Mouse (Mus musculus): ENCODE measurements at regions not wholly inside any gene's neighbourhood (a gene's known extent, or its start where the extent isn't known, plus 50 kb on each side); places are given as distances from the start of the nearest gene placed in this dataset.

- no peak overlapping the region for H3K4me3 ChIP-seq (ENCODE audit: control insufficient read depth in 1 of 2, insufficient read depth in 1 of 2, low read depth in 1 of 2, low read length in 2 of 2)
- peaks cover under 1 to 3% of the 10 kb centered on the region in 2 experiments; a peak in 2 of 4 replicates for H3K4me1 ChIP-seq (ENCODE audit: control insufficient read depth in 2 of 2, insufficient read depth in 2 of 2, low read length in 2 of 2)
- no peak overlapping the region for H3K4me2 ChIP-seq (ENCODE audit: low read length)
- H3K36me3 ChIP-seq (ENCODE audit: control insufficient read depth, insufficient read depth, low read length) = no peaks in the 10 kb centered on the region
- WGBS = 84% methylated on average over 8 of the region's 8 CpGs
- H3K27ac ChIP-seq (replicated peaks in 1 of 2; ENCODE audit: control insufficient read depth in 1 of 2, insufficient read depth in 1 of 2, low read depth in 2 of 2, low read length in 2 of 2) = no peak overlapping the region
- no peaks in the 10 kb centered on the region for H3K27me3 ChIP-seq (ENCODE audit: control insufficient read depth, insufficient read depth, low read length)
- no peak overlapping the region for H3K9ac ChIP-seq (ENCODE audit: low read length)
- no peaks in the 10 kb centered on the region for H3K9me3 ChIP-seq (ENCODE audit: control insufficient read depth, low read length)
- ATAC-seq (ENCODE audit: insufficient number of reproducible peaks, insufficient read depth, low FRiP score, low read depth) = no peak
Measured at GRCm38 (mm10) chr4:87467018-87467417, 236.7 kb upstream of the Slc24a2 start.

GRCm38 (mm10) chr4:87461181-87461912, 231.1 kb upstream of the Slc24a2 start:
- H3K4me1 ChIP-seq (ENCODE audit: control insufficient read depth in 2 of 2, insufficient read depth in 2 of 2, low read length in 2 of 2) = peaks cover 8 to 11% of the 10 kb centered on the region in 2 experiments
- H3K36me3 ChIP-seq (ENCODE audit: control insufficient read depth, insufficient read depth, low read length) = no peaks in the 10 kb centered on the region
- H3K9me3 ChIP-seq (ENCODE audit: control insufficient read depth, low read length) = no peaks in the 10 kb centered on the region
- no peak overlapping the region for H3K4me3 ChIP-seq (ENCODE audit: control insufficient read depth in 1 of 2, insufficient read depth in 1 of 2, low read depth in 1 of 2, low read length in 2 of 2)
- ATAC-seq (ENCODE audit: insufficient number of reproducible peaks, insufficient read depth, low FRiP score, low read depth) = peak; percentile 66; the same call in 1 of the 2 replicates
- H3K27ac ChIP-seq (replicated peaks in 1 of 2; ENCODE audit: control insufficient read depth in 1 of 2, insufficient read depth in 1 of 2, low read depth in 2 of 2, low read length in 2 of 2) = peak overlapping the region in 1 of 2 experiments; percentile 6; a peak in 2 of 4 replicates
- no peak overlapping the region for H3K4me2 ChIP-seq (ENCODE audit: low read length)
- H3K27me3 ChIP-seq (ENCODE audit: control insufficient read depth, insufficient read depth, low read length) = no peaks in the 10 kb centered on the region
- H3K9ac ChIP-seq (ENCODE audit: low read length) = no peak overlapping the region
- WGBS = 42% methylated on average over 7 of the region's 7 CpGs

- no peaks in the 10 kb centered on the region for H3K36me3 ChIP-seq (ENCODE audit: control insufficient read depth, insufficient read depth, low read length)
Measured at GRCm38 (mm10) chr4:87455863-87456578, 225.7 kb upstream of the Slc24a2 start.

GRCm38 (mm10) chr4:87452122-87452521, 221.8 kb upstream of the Slc24a2 start:
- Histone ChIP-seq H3K9ac (ENCODE audit: low read length) (no peak overlapping the region), H3K4me1 (ENCODE audit: control insufficient read depth in 2 of 2, insufficient read depth in 2 of 2, low read length in 2 of 2) (0 out of 4 replicates have a peak, but pooled peaks cover 0 to 2% of the 10 kb centered on the region in 2 experiments), H3K9me3 (ENCODE audit: control insufficient read depth, low read length) (no peaks in the 10 kb centered on the region), H3K4me2 (ENCODE audit: low read length) (no peak overlapping the region), H3K27me3 (ENCODE audit: control insufficient read depth, insufficient read depth, low read length) (no peaks in the 10 kb centered on the region), H3K27ac (replicated peaks in 1 of 2; ENCODE audit: control insufficient read depth in 1 of 2, insufficient read depth in 1 of 2, low read depth in 2 of 2, low read length in 2 of 2) (no peak overlapping the region), H3K4me3 (ENCODE audit: control insufficient read depth in 1 of 2, insufficient read depth in 1 of 2, low read depth in 1 of 2, low read length in 2 of 2) (no peak overlapping the region), H3K36me3 (ENCODE audit: control insufficient read depth, insufficient read depth, low read length) (no peaks in the 10 kb centered on the region)
- no peak for ATAC-seq (ENCODE audit: insufficient number of reproducible peaks, insufficient read depth, low FRiP score, low read depth)
- WGBS = 54% methylated on average over 2 of the region's 2 CpGs

More at GRCm38 (mm10) chr4:87455863-87456578, 225.7 kb upstream of the Slc24a2 start:
- no peaks in the 10 kb centered on the region for H3K9me3 ChIP-seq (ENCODE audit: control insufficient read depth, low read length)
- no peaks in the 10 kb centered on the region for H3K27me3 ChIP-seq (ENCODE audit: control insufficient read depth, insufficient read depth, low read length)
- WGBS = 80% methylated on average over 5 of the region's 5 CpGs
- no peak for ATAC-seq (ENCODE audit: insufficient number of reproducible peaks, insufficient read depth, low FRiP score, low read depth)
- no peak overlapping the region for H3K27ac ChIP-seq (replicated peaks in 1 of 2; ENCODE audit: control insufficient read depth in 1 of 2, insufficient read depth in 1 of 2, low read depth in 2 of 2, low read length in 2 of 2)
- H3K9ac ChIP-seq (ENCODE audit: low read length) = no peak overlapping the region
- no peak overlapping the region for H3K4me3 ChIP-seq (ENCODE audit: control insufficient read depth in 1 of 2, insufficient read depth in 1 of 2, low read depth in 1 of 2, low read length in 2 of 2)
- no peak overlapping the region for H3K4me2 ChIP-seq (ENCODE audit: low read length)
- H3K4me1 ChIP-seq (ENCODE audit: control insufficient read depth in 2 of 2, insufficient read depth in 2 of 2, low read length in 2 of 2) = peaks cover 0 to 3% of the 10 kb centered on the region in 2 experiments; a peak in 1 of 4 replicates

- Histone ChIP-seq H3K9ac (ENCODE audit: low read length) (no peak overlapping the region), H3K4me3 (ENCODE audit: control insufficient read depth in 1 of 2, insufficient read depth in 1 of 2, low read depth in 1 of 2, low read length in 2 of 2) (no peak overlapping the region), H3K4me1 (ENCODE audit: control insufficient read depth in 2 of 2, insufficient read depth in 2 of 2, low read length in 2 of 2) (0 out of 4 replicates have a peak, but pooled peaks cover 0 to 2% of the 10 kb centered on the region in 2 experiments), H3K4me2 (ENCODE audit: low read length) (no peak overlapping the region), H3K27ac (replicated peaks in 1 of 2; ENCODE audit: control insufficient read depth in 1 of 2, insufficient read depth in 1 of 2, low read depth in 2 of 2, low read length in 2 of 2) (peak overlapping the region in 1 of 2 experiments; percentile 44; a peak in 2 of 4 replicates), H3K9me3 (ENCODE audit: control insufficient read depth, low read length) (no peaks in the 10 kb centered on the region), H3K27me3 (ENCODE audit: control insufficient read depth, insufficient read depth, low read length) (no peaks in the 10 kb centered on the region), H3K36me3 (ENCODE audit: control insufficient read depth, insufficient read depth, low read length) (no peaks in the 10 kb centered on the region)
- 43% methylated on average over 5 of the region's 5 CpGs for WGBS
- no peak for ATAC-seq (ENCODE audit: insufficient number of reproducible peaks, insufficient read depth, low FRiP score, low read depth)
Measured at GRCm38 (mm10) chr4:87451251-87451650, 221.0 kb upstream of the Slc24a2 start.

DNA sequence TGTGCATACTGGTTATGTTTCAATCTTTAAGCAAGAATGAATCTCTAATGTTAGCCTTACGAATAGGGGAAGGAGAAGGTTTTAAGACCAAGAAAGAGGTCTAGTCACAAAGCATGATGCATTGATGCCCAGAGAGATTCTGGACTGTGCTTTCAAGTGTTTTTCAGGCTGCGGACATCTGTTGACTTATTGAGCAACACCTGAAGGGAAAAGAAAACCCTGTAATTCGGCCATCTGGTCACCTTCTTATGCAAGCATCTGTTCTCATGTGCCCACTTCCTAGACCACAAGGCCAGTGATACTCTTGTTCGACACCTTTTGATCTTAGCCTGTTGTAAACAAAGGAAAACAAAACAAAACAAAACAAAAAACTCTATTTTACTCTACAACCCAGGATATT, 218.1 kb upstream of the Slc24a2 start:
- WGBS = 93% methylated on average over 4 of the region's 4 CpGs
- 0 out of 4 replicates have a peak, but pooled peaks cover 0 to 2% of the 10 kb centered on the region in 2 experiments for H3K4me1 ChIP-seq (ENCODE audit: control insufficient read depth in 2 of 2, insufficient read depth in 2 of 2, low read length in 2 of 2)
- H3K9me3 ChIP-seq (ENCODE audit: control insufficient read depth, low read length) = no peaks in the 10 kb centered on the region
- H3K36me3 ChIP-seq (ENCODE audit: control insufficient read depth, insufficient read depth, low read length) = no peaks in the 10 kb centered on the region
- no peak overlapping the region for H3K9ac ChIP-seq (ENCODE audit: low read length)
- no peak for ATAC-seq (ENCODE audit: insufficient number of reproducible peaks, insufficient read depth, low FRiP score, low read depth)
- H3K27me3 ChIP-seq (ENCODE audit: control insufficient read depth, insufficient read depth, low read length) = no peaks in the 10 kb centered on the region
- no peak overlapping the region for H3K4me3 ChIP-seq (ENCODE audit: control insufficient read depth in 1 of 2, insufficient read depth in 1 of 2, low read depth in 1 of 2, low read length in 2 of 2)
- no peak overlapping the region for H3K27ac ChIP-seq (replicated peaks in 1 of 2; ENCODE audit: control insufficient read depth in 1 of 2, insufficient read depth in 1 of 2, low read depth in 2 of 2, low read length in 2 of 2)
- H3K4me2 ChIP-seq (ENCODE audit: low read length) = no peak overlapping the region

DNA sequence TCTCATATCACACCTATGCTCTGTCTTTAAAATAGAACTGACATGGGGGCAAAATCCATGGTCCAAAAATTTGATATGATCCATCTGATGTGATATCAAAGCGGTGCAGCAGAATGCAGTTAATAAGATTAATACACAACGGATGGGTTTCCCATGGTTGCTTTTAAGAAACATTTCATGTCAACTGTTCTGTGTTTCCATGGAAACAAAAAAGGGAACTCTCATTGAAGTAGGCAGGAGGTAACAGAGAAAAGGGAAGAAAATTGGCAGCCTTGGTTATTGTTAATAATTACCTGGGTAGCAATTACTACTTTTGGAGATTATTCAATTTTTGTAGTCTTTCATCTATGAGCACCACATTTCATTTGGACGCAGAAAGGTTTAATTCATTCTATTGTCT, 216.6 kb upstream of the Slc24a2 start:
- no peak overlapping the region for H3K27ac ChIP-seq (replicated peaks in 1 of 2; ENCODE audit: control insufficient read depth in 1 of 2, insufficient read depth in 1 of 2, low read depth in 2 of 2, low read length in 2 of 2)
- no peak overlapping the region for H3K4me2 ChIP-seq (ENCODE audit: low read length)
- no peaks in the 10 kb centered on the region for H3K9me3 ChIP-seq (ENCODE audit: control insufficient read depth, low read length)
- H3K36me3 ChIP-seq (ENCODE audit: control insufficient read depth, insufficient read depth, low read length) = no peaks in the 10 kb centered on the region
- H3K4me1 ChIP-seq (ENCODE audit: control insufficient read depth in 2 of 2, insufficient read depth in 2 of 2, low read length in 2 of 2) = 0 out of 4 replicates have a peak, but pooled peaks cover 0 to 2% of the 10 kb centered on the region in 2 experiments
- ATAC-seq (ENCODE audit: insufficient number of reproducible peaks, insufficient read depth, low FRiP score, low read depth) = no peak
- H3K27me3 ChIP-seq (ENCODE audit: control insufficient read depth, insufficient read depth, low read length) = no peaks in the 10 kb centered on the region
- no peak overlapping the region for H3K4me3 ChIP-seq (ENCODE audit: control insufficient read depth in 1 of 2, insufficient read depth in 1 of 2, low read depth in 1 of 2, low read length in 2 of 2)
- no peak overlapping the region for H3K9ac ChIP-seq (ENCODE audit: low read length)
- 87% methylated on average over 3 of the region's 3 CpGs for WGBS
